Mouse (Mus musculus) CH12.LX (cell line): ENCODE results near the gene Tigd3. TPM values are rescaled to one million over a fixed set of nuclear protein-coding genes. Genes with fewer than 3 reads are reported as not detected.
A peak's percentile ranks its signal among the peaks of the same experiment; 100 is the strongest.

Source experiments
- DNase-seq: peaks from one replicate; pipeline ENCODE4 v3.0.0-alpha.2; 2013; ENCODE audit errors: extremely low read depth
- H3K27ac ChIP-seq: 2 replicates; pipeline ENCODE4 v1.5.1; 2012; ENCODE audit warnings: low read depth, mild to moderate bottlenecking, control low read depth, moderate library complexity; ENCODE audit not compliant: insufficient read depth
- H3K27me3 ChIP-seq: replicated peaks from 2 replicates; pipeline ENCODE3; 2012; ENCODE audit warnings: inconsistent platforms
- H3K36me3 ChIP-seq, 2 experiments: replicated peaks in 1 of 2; 2 replicates each; pipeline versions ENCODE3 to v1.6.1; 2012; ENCODE audit warnings: inconsistent platforms in 1 of 2, low read length in 1 of 2, mild to moderate bottlenecking in 1 of 2, mixed read lengths in 1 of 2, moderate library complexity in 1 of 2; ENCODE audit not compliant: control insufficient read depth in 1 of 2, insufficient read depth in 1 of 2
- H3K4me1 ChIP-seq, 2 experiments: 2 replicates each; pipeline ENCODE4 v1.6.1; 2012; ENCODE audit warnings: inconsistent platforms in 1 of 2, moderate library complexity in 1 of 2; ENCODE audit not compliant: insufficient read depth in 2 of 2, control insufficient read depth in 1 of 2
- H3K4me2 ChIP-seq: 2 replicates; pipeline ENCODE4 v1.6.1; 2012; ENCODE audit warnings: low read depth, mild to moderate bottlenecking, control low read depth; ENCODE audit not compliant: poor library complexity, insufficient read depth, severe bottlenecking
- H3K4me3 ChIP-seq, 3 experiments: fragments of 150-350 bp in 1 of 3; sonication (generic) in 1 of 3; replicated peaks in 1 of 3; 2 replicates each; pipeline versions ENCODE3 to v1.5.1; 2011 to 2012; ENCODE audit warnings: low read depth in 2 of 3, low read length in 2 of 3, mild to moderate bottlenecking in 2 of 3, moderate library complexity in 2 of 3, control low read depth in 1 of 3, improper control_type of control experiment in 1 of 3, inconsistent platforms in 1 of 3, mixed read lengths in 1 of 3; ENCODE audit not compliant: poor library complexity in 1 of 3
- H3K79me2 ChIP-seq: replicated peaks from 2 replicates; pipeline ENCODE4 v1.6.1; 2012; ENCODE audit warnings: mild to moderate bottlenecking, moderate library complexity; ENCODE audit not compliant: control insufficient read depth, poor library complexity, insufficient read depth, severe bottlenecking; ENCODE audit errors: extremely low read depth
- H3K9ac ChIP-seq: 2 replicates; pipeline ENCODE4 v1.6.1; 2012; ENCODE audit warnings: low read depth, mild to moderate bottlenecking, control low read depth, moderate library complexity; ENCODE audit not compliant: insufficient read depth
- H3K9me3 ChIP-seq: replicated peaks from 2 replicates; pipeline ENCODE3; 2012; ENCODE audit warnings: low read length, inconsistent platforms, mixed read lengths
- BHLHE40 ChIP-seq: IDR thresholded peaks from 2 replicates; pipeline ENCODE4 v1.6.1; 2011; ENCODE audit warnings: mild to moderate bottlenecking, low read depth, low read length, improper control_type of control experiment
- CHD1 ChIP-seq: IDR thresholded peaks from 2 replicates; pipeline ENCODE4 v1.6.1; 2012; ENCODE audit warnings: low read depth, low read length, improper control_type of control experiment, inconsistent platforms
- CHD2 ChIP-seq: IDR thresholded peaks from 2 replicates; pipeline ENCODE4 v1.6.1; 2011; ENCODE audit warnings: low read length, improper control_type of control experiment
- CTCF ChIP-seq, 2 experiments: IDR thresholded peaks in 1 of 2; conservative IDR thresholded peaks in 1 of 2; 2 replicates each; pipeline ENCODE4 v1.5.1; 2011 to 2012; ENCODE audit warnings: low read depth in 2 of 2, low read length in 2 of 2, improper control_type of control experiment in 1 of 2, inconsistent platforms in 1 of 2, mild to moderate bottlenecking in 1 of 2, moderate library complexity in 1 of 2
- E2F4 ChIP-seq: IDR thresholded peaks from 2 replicates; pipeline ENCODE4 v1.6.1; 2011; ENCODE audit warnings: low read depth, low read length, improper control_type of control experiment; ENCODE audit not compliant: insufficient replicate concordance
- ELF1 ChIP-seq: IDR thresholded peaks from 2 replicates; pipeline ENCODE4 v1.6.1; 2014; ENCODE audit warnings: low read depth, mild to moderate bottlenecking, inconsistent platforms, low read length, improper control_type of control experiment
- EP300 ChIP-seq: IDR thresholded peaks from 2 replicates; pipeline ENCODE4 v1.6.1; 2011; ENCODE audit warnings: low read length, improper control_type of control experiment
- ETS1 ChIP-seq: conservative IDR thresholded peaks from 2 replicates; pipeline ENCODE4 v1.6.1; 2012; ENCODE audit warnings: low read depth, mild to moderate bottlenecking, inconsistent platforms, low read length, improper control_type of control experiment, moderate library complexity
- HCFC1 ChIP-seq: IDR thresholded peaks from 2 replicates; pipeline ENCODE4 v1.6.1; 2012; ENCODE audit warnings: low read depth, mild to moderate bottlenecking, inconsistent platforms, low read length, improper control_type of control experiment
- IRF4 ChIP-seq: IDR thresholded peaks from 2 replicates; pipeline ENCODE4 v1.6.1; 2014; ENCODE audit warnings: low read depth, mild to moderate bottlenecking, inconsistent platforms, low read length, improper control_type of control experiment
- JUND ChIP-seq: conservative IDR thresholded peaks from 2 replicates; pipeline ENCODE4 v1.6.1; 2011; ENCODE audit warnings: low read depth, low read length, improper control_type of control experiment
- MAFK ChIP-seq: IDR thresholded peaks from 2 replicates; pipeline ENCODE4 v1.6.1; 2011; ENCODE audit warnings: low read length, improper control_type of control experiment; ENCODE audit not compliant: insufficient replicate concordance
- MAX ChIP-seq: IDR thresholded peaks from 2 replicates; pipeline ENCODE4 v1.6.1; 2011; ENCODE audit warnings: low read length, improper control_type of control experiment
- MEF2A ChIP-seq: IDR thresholded peaks from 2 replicates; pipeline ENCODE4 v1.6.1; 2014; ENCODE audit warnings: low read depth, mild to moderate bottlenecking, inconsistent platforms, low read length, improper control_type of control experiment, borderline replicate concordance
- NRF1 ChIP-seq: IDR thresholded peaks from 2 replicates; pipeline ENCODE4 v1.6.1; 2014; ENCODE audit warnings: low read depth, mild to moderate bottlenecking, inconsistent platforms, low read length, improper control_type of control experiment, moderate library complexity
- PAX5 ChIP-seq: IDR thresholded peaks from 2 replicates; pipeline ENCODE4 v1.6.1; 2012; ENCODE audit warnings: low read length, inconsistent platforms, mixed read lengths
- POLR2A ChIP-seq: IDR thresholded peaks from 2 replicates; pipeline ENCODE4 v1.6.1; 2011; ENCODE audit warnings: low read depth, mild to moderate bottlenecking, improper control_type of control experiment, low read length
- RAD21 ChIP-seq: IDR thresholded peaks from 2 replicates; pipeline ENCODE4 v1.6.1; 2011; ENCODE audit warnings: low read depth, mild to moderate bottlenecking, low read length, improper control_type of control experiment, moderate library complexity
- SIN3A ChIP-seq: IDR thresholded peaks from 2 replicates; pipeline ENCODE4 v1.6.1; 2012; ENCODE audit warnings: low read length, improper control_type of control experiment, inconsistent platforms
- TCF12 ChIP-seq: IDR thresholded peaks from 2 replicates; pipeline ENCODE4 v1.6.1; 2014; ENCODE audit warnings: low read depth, mild to moderate bottlenecking, inconsistent platforms, low read length, improper control_type of control experiment
- UBTF ChIP-seq: IDR thresholded peaks from 2 replicates; pipeline ENCODE4 v1.6.1; 2012; ENCODE audit warnings: low read depth, mild to moderate bottlenecking, inconsistent platforms, low read length, improper control_type of control experiment, moderate library complexity
- USF2 ChIP-seq: conservative IDR thresholded peaks from 2 replicates; pipeline ENCODE4 v1.6.1; 2011; ENCODE audit warnings: low read depth, low read length, improper control_type of control experiment
- ZC3H11A ChIP-seq: IDR thresholded peaks from 2 replicates; pipeline ENCODE4 v1.6.1; 2012; ENCODE audit warnings: low read depth, mild to moderate bottlenecking, inconsistent platforms, low read length, improper control_type of control experiment
- ZNF384 ChIP-seq: IDR thresholded peaks from 2 replicates; pipeline ENCODE4 v1.6.1; 2012; ENCODE audit warnings: low read depth, low read length, improper control_type of control experiment, inconsistent platforms
- dilution Hi-C: fragments of 300-500 bp; cut with MboI; formaldehyde crosslinking; loops from 2 replicates; pipeline ENCODE4 v1.14.3; 2020; ENCODE audit warnings: low sequenced_read_pairs; ENCODE audit not compliant: extremely low pct_unique_long_range_greater_than_20kb, extremely low pct_ligation_motif_present
- in situ Hi-C: fragments of 300-500 bp; cut with MboI; formaldehyde crosslinking; loops from 3 replicates; pipeline ENCODE4 v1.14.3; 2019; ENCODE audit warnings: low sequenced_read_pairs, low pct_ligation_motif_present, low pct_unique_long_range_greater_than_20kb, mixed read lengths
- polyA plus RNA-seq: library from polyadenylated mRNA; unstranded; fragments of >175 nt; gene quantifications from 2 replicates; pipeline ENCODE4 v1.2.1, GENCODE M21; 2012; ENCODE audit warnings: low read depth; ENCODE audit not compliant: insufficient read length
- total RNA-seq, 2 experiments: library from RNA; depleted of rRNA; stranded (reverse); fragments of 300-350 nt in 1 of 2; fragments of >200 nt in 1 of 2; gene quantifications; 2 replicates each; pipeline ENCODE4 v1.2.3; 2012 to 2014

Tigd3 gene
- total and polyA plus RNA-seq, 3 experiments, result 0.67 to 1.6 (median 1.4) TPM

GRCm38 (mm10) chr19:5841389-5841946, 52.5 kb downstream of the Tigd3 start:
- DNase-seq, result peak; percentile 47
- Histone ChIP-seq H3K4me1 (peaks cover 24 to 58% of the 10 kb centered on the region in 2 experiments), H3K27me3 (no peaks in the 10 kb centered on the region), H3K4me3 (peak overlapping the region; percentile 25 to 68 (median 65)), H3K4me2 (peak overlapping the region; percentile 94), H3K36me3 (peaks cover 9 to 24% of the 10 kb centered on the region in 2 experiments), H3K9ac (peak overlapping the region; percentile 99), H3K27ac (peak overlapping the region; percentile 76), H3K79me2 (peaks cover 44% of the 10 kb centered on the region), H3K9me3 (no peaks in the 10 kb centered on the region)
- in situ Hi-C loops, result no loop called here
- dilution Hi-C loops, result no loop called here
- TF ChIP-seq TCF12 (no peak), UBTF (0 out of 2 replicates have a peak, but pooled peaks have one; percentile 34), EP300 (no peak), E2F4 (no peak), ELF1 (peak; percentile 68), JUND (no peak), RAD21 (no peak; the same call in 1 of the 2 replicates), ETS1 (peak; percentile 36; the same call in 1 of the 2 replicates), ZC3H11A (no peak), CHD2 (peak; percentile 55; the same call in 1 of the 2 replicates), CHD1 (no peak; the same call in 1 of the 2 replicates), IRF4 (peak; percentile 40; the same call in 1 of the 2 replicates), MEF2A (peak; percentile 65), NRF1 (no peak), POLR2A (peak; percentile 62; the same call in 1 of the 2 replicates), PAX5 (no peak), USF2 (no peak), HCFC1 (no peak), CTCF (conservative IDR thresholded peaks at IDR 0.05 in 1 of 2, IDR thresholded peaks at IDR 0.05 in 1 of 2; ENCODE audit: low read depth in 2 of 2, low read length in 2 of 2) (no peak), SIN3A (peak; percentile 20), BHLHE40 (no peak; the same call in 1 of the 2 replicates), ZNF384 (peak; percentile 82), MAX (peak; percentile 71), MAFK (0 out of 2 replicates have a peak, but pooled peaks have one; percentile 36)

Other genes with a start within 250 kb of the Tigd3 start
Only the 20 nearest of the 31 such genes appear.
- gene Kcnk7, start 189.8 kb downstream of the Tigd3 start, total RNA-seq (2012; rRNA removed), result not detected in 2 replicates
- gene Kcnk7, start 189.8 kb downstream of the Tigd3 start, total RNA-seq (2014; rRNA removed), result not detected in 2 replicates
- 0.26 and 0.30 TPM in 2 replicates for gene Kcnk7, start 189.8 kb downstream of the Tigd3 start, polyA plus RNA-seq
- 52.1 and 57.0 TPM in 2 replicates for gene Ehbp1l1, start 167.8 kb downstream of the Tigd3 start, total RNA-seq (2012; rRNA removed)
- 26.9 and 30.4 TPM in 2 replicates for gene Ehbp1l1, start 167.8 kb downstream of the Tigd3 start, total RNA-seq (2014; rRNA removed)
- gene Ehbp1l1, start 167.8 kb downstream of the Tigd3 start, polyA plus RNA-seq, result 62.6 and 71.9 TPM in 2 replicates
- 13.4 and 14.5 TPM in 2 replicates for gene Fam89b, start 164.5 kb downstream of the Tigd3 start, total RNA-seq (2012; rRNA removed)
- 7.5 and 9.2 TPM in 2 replicates for gene Fam89b, start 164.5 kb downstream of the Tigd3 start, total RNA-seq (2014; rRNA removed)
- gene Fam89b, start 164.5 kb downstream of the Tigd3 start, polyA plus RNA-seq, result 4.7 and 7.5 TPM in 2 replicates
- gene Ltbp3, start 153.2 kb downstream of the Tigd3 start, total RNA-seq (2012; rRNA removed), result 0.17 and 0.51 TPM in 2 replicates
- gene Ltbp3, start 153.2 kb downstream of the Tigd3 start, total RNA-seq (2014; rRNA removed), result not detected in 2 replicates
- not detected in 2 replicates for gene Ltbp3, start 153.2 kb downstream of the Tigd3 start, polyA plus RNA-seq
- 49.8 and 55.0 TPM in 2 replicates for gene Scyl1, start 122.7 kb downstream of the Tigd3 start, total RNA-seq (2012; rRNA removed)
- 35.1 and 37.6 TPM in 2 replicates for gene Scyl1, start 122.7 kb downstream of the Tigd3 start, total RNA-seq (2014; rRNA removed)
- gene Scyl1, start 122.7 kb downstream of the Tigd3 start, polyA plus RNA-seq, result 49.1 and 56.1 TPM in 2 replicates
- gene Frmd8, start 18.9 kb downstream of the Tigd3 start, total RNA-seq (2012; rRNA removed), result 29.0 and 30.7 TPM in 2 replicates
- 13.5 and 15.5 TPM in 2 replicates for gene Frmd8, start 18.9 kb downstream of the Tigd3 start, total RNA-seq (2014; rRNA removed)
- 25.2 and 25.4 TPM in 2 replicates for gene Frmd8, start 18.9 kb downstream of the Tigd3 start, polyA plus RNA-seq
- gene Slc25a45, start 16.3 kb downstream of the Tigd3 start, total RNA-seq (2012; rRNA removed), result 20.6 and 23.1 TPM in 2 replicates
- gene Slc25a45, start 16.3 kb downstream of the Tigd3 start, total RNA-seq (2014; rRNA removed), result 27.6 and 33.0 TPM in 2 replicates
- 20.8 and 22.7 TPM in 2 replicates for gene Slc25a45, start 16.3 kb downstream of the Tigd3 start, polyA plus RNA-seq
- 34.4 and 36.7 TPM in 2 replicates for gene Dpf2, start 18.9 kb upstream of the Tigd3 start, total RNA-seq (2012; rRNA removed)
- 21.9 and 25.0 TPM in 2 replicates for gene Dpf2, start 18.9 kb upstream of the Tigd3 start, total RNA-seq (2014; rRNA removed)
- gene Dpf2, start 18.9 kb upstream of the Tigd3 start, polyA plus RNA-seq, result 106 and 115 TPM in 2 replicates
- gene Cdc42ep2, start 30.7 kb upstream of the Tigd3 start, total RNA-seq (2012; rRNA removed), result 0.25 TPM in 2 replicates
- gene Cdc42ep2, start 30.7 kb upstream of the Tigd3 start, total RNA-seq (2014; rRNA removed), result 0.08 and 0.13 TPM in 2 replicates
- 0.16 and 0.20 TPM in 2 replicates for gene Cdc42ep2, start 30.7 kb upstream of the Tigd3 start, polyA plus RNA-seq
- gene Pola2, start 70.1 kb upstream of the Tigd3 start, total RNA-seq (2012; rRNA removed), result 60.3 and 80.5 TPM in 2 replicates
- gene Pola2, start 70.1 kb upstream of the Tigd3 start, total RNA-seq (2014; rRNA removed), result 66.1 and 71.7 TPM in 2 replicates
- gene Pola2, start 70.1 kb upstream of the Tigd3 start, polyA plus RNA-seq, result 91.4 and 91.7 TPM in 2 replicates
- not detected in 2 replicates for gene Slc22a20, start 92.0 kb upstream of the Tigd3 start, total RNA-seq (2012; rRNA removed)
- gene Slc22a20, start 92.0 kb upstream of the Tigd3 start, total RNA-seq (2014; rRNA removed), result not detected in 2 replicates
- gene Slc22a20, start 92.0 kb upstream of the Tigd3 start, polyA plus RNA-seq, result not detected in 2 replicates
- 34.6 and 40.2 TPM in 2 replicates for gene Capn1, start 121.7 kb upstream of the Tigd3 start, total RNA-seq (2012; rRNA removed)
- gene Capn1, start 121.7 kb upstream of the Tigd3 start, total RNA-seq (2014; rRNA removed), result 19.3 and 20.0 TPM in 2 replicates
- gene Capn1, start 121.7 kb upstream of the Tigd3 start, polyA plus RNA-seq, result 42.9 and 43.7 TPM in 2 replicates
- 26.8 and 32.0 TPM in 2 replicates for gene Syvn1, start 152.4 kb upstream of the Tigd3 start, total RNA-seq (2012; rRNA removed)
- 13.5 and 16.5 TPM in 2 replicates for gene Syvn1, start 152.4 kb upstream of the Tigd3 start, total RNA-seq (2014; rRNA removed)
- gene Syvn1, start 152.4 kb upstream of the Tigd3 start, polyA plus RNA-seq, result 82.5 and 106 TPM in 2 replicates
- gene Mrpl49, start 163.6 kb upstream of the Tigd3 start, total RNA-seq (2012; rRNA removed), result 37.4 and 49.8 TPM in 2 replicates
- gene Mrpl49, start 163.6 kb upstream of the Tigd3 start, total RNA-seq (2014; rRNA removed), result 59.0 and 60.9 TPM in 2 replicates
- 55.6 and 66.6 TPM in 2 replicates for gene Mrpl49, start 163.6 kb upstream of the Tigd3 start, polyA plus RNA-seq
- 2,266 and 2,403 TPM in 2 replicates for gene Fau, start 163.7 kb upstream of the Tigd3 start, total RNA-seq (2012; rRNA removed)
- 1,142 and 1,239 TPM in 2 replicates for gene Fau, start 163.7 kb upstream of the Tigd3 start, total RNA-seq (2014; rRNA removed)
- 2,522 and 2,776 TPM in 2 replicates for gene Fau, start 163.7 kb upstream of the Tigd3 start, polyA plus RNA-seq
- 29.2 and 32.7 TPM in 2 replicates for gene Znhit2, start 167.0 kb upstream of the Tigd3 start, total RNA-seq (2012; rRNA removed)
- gene Znhit2, start 167.0 kb upstream of the Tigd3 start, total RNA-seq (2014; rRNA removed), result 20.9 and 22.6 TPM in 2 replicates
- 20.1 and 20.5 TPM in 2 replicates for gene Znhit2, start 167.0 kb upstream of the Tigd3 start, polyA plus RNA-seq
- 8.7 and 10.8 TPM in 2 replicates for gene Tm7sf2, start 174.2 kb upstream of the Tigd3 start, total RNA-seq (2012; rRNA removed)
- gene Tm7sf2, start 174.2 kb upstream of the Tigd3 start, total RNA-seq (2014; rRNA removed), result 8.8 and 11.7 TPM in 2 replicates
- gene Tm7sf2, start 174.2 kb upstream of the Tigd3 start, polyA plus RNA-seq, result 7.9 and 15.1 TPM in 2 replicates
- gene Vps51, start 183.1 kb upstream of the Tigd3 start, total RNA-seq (2012; rRNA removed), result 44.7 and 48.2 TPM in 2 replicates
- 37.0 and 37.7 TPM in 2 replicates for gene Vps51, start 183.1 kb upstream of the Tigd3 start, total RNA-seq (2014; rRNA removed)
- gene Vps51, start 183.1 kb upstream of the Tigd3 start, polyA plus RNA-seq, result 44.1 and 51.2 TPM in 2 replicates
- gene Tmem262, start 185.9 kb upstream of the Tigd3 start, total RNA-seq (2012; rRNA removed), result not detected in 2 replicates
- gene Tmem262, start 185.9 kb upstream of the Tigd3 start, total RNA-seq (2014; rRNA removed), result not detected in 2 replicates
- not detected in 2 replicates for gene Tmem262, start 185.9 kb upstream of the Tigd3 start, polyA plus RNA-seq
- gene Gm28374, start 188.1 kb upstream of the Tigd3 start, total RNA-seq (2012; rRNA removed), result not detected in 2 replicates
- gene Gm28374, start 188.1 kb upstream of the Tigd3 start, total RNA-seq (2014; rRNA removed), result 0.40 and 0.42 TPM in 2 replicates
- 0.57 TPM in 1 of 2 replicates, not detected in the other for gene Gm28374, start 188.1 kb upstream of the Tigd3 start, polyA plus RNA-seq